Mouse (Mus musculus) heart, postnatal 0 days (tissue): ENCODE measurements around the gene Efcab9. TPM values are rescaled to one million over a fixed set of nuclear protein-coding genes. Genes with fewer than 3 reads are reported as not detected.

Experiments used
- ATAC-seq: fragments of 200-750 bp; cut with Nextera tagmentation; 2 replicates; pipeline ENCODE4 v1.8.0; 2017; ENCODE audit warnings: low read depth, moderate number of reproducible peaks, moderate library complexity; ENCODE audit not compliant: insufficient read depth
- DNase-seq: peaks from one replicate; pipeline ENCODE4 v3.0.0-alpha.2; 2016; ENCODE audit warnings: low spot score
- H3K27ac ChIP-seq: fragments of 300-500 bp; sonication (generic); 2 replicates; pipeline ENCODE4 v1.5.1; 2014; ENCODE audit warnings: low read depth, mild to moderate bottlenecking
- H3K27me3 ChIP-seq: fragments of 300-500 bp; sonication (generic); 2 replicates; pipeline ENCODE4 v1.6.1; 2014; ENCODE audit warnings: low read length, mixed read lengths; ENCODE audit not compliant: control insufficient read depth, insufficient read depth
- H3K36me3 ChIP-seq: fragments of 300-500 bp; sonication (generic); replicated peaks from 2 replicates; pipeline ENCODE4 v1.6.1; 2014; ENCODE audit warnings: low read length, mixed read lengths; ENCODE audit not compliant: control insufficient read depth, insufficient read depth
- H3K4me1 ChIP-seq: fragments of 300-500 bp; sonication (generic); 2 replicates; pipeline ENCODE4 v1.6.1; 2014; ENCODE audit warnings: antibody characterized with exemption; ENCODE audit not compliant: control insufficient read depth, insufficient read depth
- H3K4me2 ChIP-seq: fragments of 300-500 bp; sonication (generic); 2 replicates; pipeline ENCODE4 v1.6.1; 2014; ENCODE audit warnings: low read depth, mild to moderate bottlenecking, low read length, moderate library complexity
- H3K4me3 ChIP-seq: fragments of 300-500 bp; sonication (generic); 2 replicates; pipeline ENCODE4 v1.5.1; 2014; ENCODE audit warnings: low read depth, low read length
- H3K9ac ChIP-seq: fragments of 300-500 bp; sonication (generic); replicated peaks from 2 replicates; pipeline ENCODE4 v1.6.1; 2014; ENCODE audit warnings: low read depth, low read length, mixed read lengths
- H3K9me3 ChIP-seq: fragments of 300-500 bp; sonication (generic); replicated peaks from 2 replicates; pipeline ENCODE4 v1.6.1; 2016; ENCODE audit warnings: low read length; ENCODE audit not compliant: control insufficient read depth
- CTCF ChIP-seq: IDR thresholded peaks from 2 replicates; pipeline ENCODE4 v1.5.1; 2016; ENCODE audit warnings: antibody characterized with exemption, control low read depth, low read depth
- EP300 ChIP-seq: IDR thresholded peaks from 2 replicates; pipeline ENCODE4 v1.6.1; 2016; ENCODE audit warnings: antibody characterized with exemption, low read depth
- WGBS: fragments of 180-500 bp; shearing (Covaris S2); extraction: QIAGEN DNeasy Blood & Tissue Kit; methylation state at CpG from one replicate; pipeline ENCODE4 v1.1.7; 2014; 5-methylcytosine and 5-hydroxymethylcytosine counted together
- polyA plus RNA-seq: library from polyadenylated mRNA; unstranded; fragments of >200 nt; fragmentation: Nextera tagmentation; extraction: Ambion mirVana; gene quantifications from 2 replicates; pipeline ENCODE4 v1.2.1, GENCODE M21; 2015
- total RNA-seq: library from RNA; depleted of rRNA; stranded (reverse); fragments of >200 nt; gene quantifications from 2 replicates; pipeline ENCODE4 v1.2.3, GENCODE M21; 2014; ENCODE audit warnings: low replicate concordance

Gene Efcab9
- total and polyA plus RNA-seq, 2 experiments from 2014 or later, result 0.18 TPM; not detected in 1

- 0 out of 2 replicates have a peak, but pooled peaks cover 5% of the 10 kb centered on the region for H3K9me3 ChIP-seq
- no peak for TF ChIP-seq EP300
- no peak for TF ChIP-seq CTCF
- no peak overlapping the region for H3K9ac ChIP-seq
- H3K4me1 ChIP-seq, result no peaks in the 10 kb centered on the region
- H3K27ac ChIP-seq, result no peak overlapping the region
- no peaks in the 10 kb centered on the region for H3K36me3 ChIP-seq
- no peak overlapping the region for H3K4me2 ChIP-seq
- no peak for DNase-seq
- H3K27me3 ChIP-seq, result no peaks in the 10 kb centered on the region
- no peak for ATAC-seq
- H3K4me3 ChIP-seq, result no peak overlapping the region
- WGBS, result 90% methylated on average over 2 of the region's 2 CpGs
Observed at GRCm38 (mm10) chr11:32573669-32574068, 41.8 kb upstream of the Efcab9 start.

- 64% methylated on average over 6 of the region's 6 CpGs for WGBS
- no peak overlapping the region for H3K27ac ChIP-seq
- H3K4me3 ChIP-seq, result no peak overlapping the region
- TF ChIP-seq EP300, result no peak
- TF ChIP-seq CTCF, result no peak
- no peaks in the 10 kb centered on the region for H3K27me3 ChIP-seq
- DNase-seq (no peak), ATAC-seq (no peak)
- no peaks in the 10 kb centered on the region for H3K4me1 ChIP-seq
- H3K4me2 ChIP-seq, result no peak overlapping the region
- no peak overlapping the region for H3K9ac ChIP-seq
- H3K36me3 ChIP-seq, result no peaks in the 10 kb centered on the region
- 0 out of 2 replicates have a peak, but pooled peaks cover 5% of the 10 kb centered on the region for H3K9me3 ChIP-seq
Observed at GRCm38 (mm10) chr11:32571103-32571502, 39.2 kb upstream of the Efcab9 start.

GRCm38 (mm10) chr11:32568637-32569293 is 36.9 kb upstream of the Efcab9 start:
- 77% methylated on average over 15 of the region's 15 CpGs for WGBS

GRCm38 (mm10) chr11:32568060-32568459 is 36.2 kb upstream of the Efcab9 start:
- ATAC-seq (no peak), DNase-seq (no peak)
- Histone ChIP-seq H3K4me2 (no peak overlapping the region), H3K9me3 (0 out of 2 replicates have a peak, but pooled peaks cover 5% of the 10 kb centered on the region), H3K9ac (no peak overlapping the region), H3K27ac (no peak overlapping the region), H3K36me3 (no peaks in the 10 kb centered on the region), H3K27me3 (no peaks in the 10 kb centered on the region), H3K4me1 (peaks cover 14% of the 10 kb centered on the region; the same call in 1 of the 2 replicates), H3K4me3 (no peak overlapping the region)
- no peak for TF ChIP-seq EP300
- no peak for TF ChIP-seq CTCF
- 86% methylated on average over 7 of the region's 7 CpGs for WGBS

More at GRCm38 (mm10) chr11:32568637-32569293, 36.9 kb upstream of the Efcab9 start:
- DNase-seq (no peak), ATAC-seq (no peak)
- Histone ChIP-seq H3K4me2 (no peak overlapping the region), H3K4me3 (no peak overlapping the region), H3K4me1 (peaks cover 8% of the 10 kb centered on the region; the same call in 1 of the 2 replicates), H3K9me3 (0 out of 2 replicates have a peak, but pooled peaks cover 5% of the 10 kb centered on the region), H3K36me3 (no peaks in the 10 kb centered on the region), H3K27ac (no peak overlapping the region), H3K9ac (no peak overlapping the region), H3K27me3 (no peaks in the 10 kb centered on the region)
- TF ChIP-seq EP300, result no peak
- TF ChIP-seq CTCF, result no peak

GRCm38 (mm10) chr11:32567000-32567855 is 35.3 kb upstream of the Efcab9 start:
- no peak overlapping the region for H3K4me3 ChIP-seq
- H3K4me1 ChIP-seq, result peaks cover 19% of the 10 kb centered on the region; the same call in 1 of the 2 replicates
- TF ChIP-seq CTCF (no peak), EP300 (no peak)
- no peaks in the 10 kb centered on the region for H3K27me3 ChIP-seq
- no peak overlapping the region for H3K9ac ChIP-seq
- DNase-seq (no peak), ATAC-seq (no peak)
- H3K4me2 ChIP-seq, result no peak overlapping the region
- 0 out of 2 replicates have a peak, but pooled peaks cover 5% of the 10 kb centered on the region for H3K9me3 ChIP-seq
- H3K36me3 ChIP-seq, result no peaks in the 10 kb centered on the region
- 83% methylated on average over 10 of the region's 10 CpGs for WGBS
- H3K27ac ChIP-seq, result no peak overlapping the region
